Mouse (Mus musculus) forebrain, embryonic 14.5 days (tissue): Measurements from ENCODE around the gene Olfr433. TPM values are rescaled to one million over a fixed set of nuclear protein-coding genes. Genes with fewer than 3 reads are reported as not detected.
"Not testable (repeated sequence)": the region's sequence is repeated elsewhere in the genome, so short reads cannot be mapped to it uniquely, and the experiment has no call there.

Experiments
- ATAC-seq: fragments of 200-750 bp; cut with Nextera tagmentation; 2 replicates; pipeline ENCODE4 v1.8.0; 2017; ENCODE audit warnings: mild to moderate bottlenecking, moderate library complexity
- DNase-seq: peaks from one replicate; pipeline ENCODE4 v3.0.0-alpha.2; 2015; ENCODE audit warnings: low spot score
- H3K27ac ChIP-seq: fragments of 300-500 bp; sonication (generic); 2 replicates; pipeline ENCODE4 v1.5.1; 2014; ENCODE audit warnings: low read depth, mild to moderate bottlenecking, control low read depth, low read length, moderate library complexity
- H3K27me3 ChIP-seq: fragments of 300-500 bp; sonication (generic); replicated peaks from 2 replicates; pipeline ENCODE4 v1.6.1; 2014; ENCODE audit warnings: low read length, control low read depth, mixed read lengths; ENCODE audit not compliant: control insufficient read depth, insufficient read depth
- H3K36me3 ChIP-seq: fragments of 300-500 bp; sonication (generic); 2 replicates; pipeline ENCODE4 v1.6.1; 2014; ENCODE audit warnings: low read length, control low read depth; ENCODE audit not compliant: control insufficient read depth, insufficient read depth
- H3K4me1 ChIP-seq: fragments of 300-500 bp; sonication (generic); 2 replicates; pipeline ENCODE4 v1.6.1; 2014; ENCODE audit warnings: antibody characterized with exemption, low read length, control low read depth; ENCODE audit not compliant: control insufficient read depth, insufficient read depth
- H3K4me2 ChIP-seq: fragments of 300-500 bp; sonication (generic); 2 replicates; pipeline ENCODE4 v1.6.1; 2014; ENCODE audit warnings: mild to moderate bottlenecking, control low read depth, low read length
- H3K4me3 ChIP-seq: fragments of 300-500 bp; sonication (generic); 2 replicates; pipeline ENCODE4 v1.5.1; 2014; ENCODE audit warnings: low read depth, low read length, control low read depth
- H3K9ac ChIP-seq: fragments of 300-500 bp; sonication (generic); 2 replicates; pipeline ENCODE4 v1.6.1; 2014; ENCODE audit warnings: mild to moderate bottlenecking, low read length, control low read depth, moderate library complexity
- H3K9me3 ChIP-seq: fragments of 300-500 bp; sonication (generic); replicated peaks from 2 replicates; pipeline ENCODE4 v1.6.1; 2016; ENCODE audit warnings: low read length, control low read depth, mixed read lengths; ENCODE audit not compliant: control insufficient read depth
- WGBS: fragments of 180-500 bp; shearing (Covaris S2); extraction: QIAGEN DNeasy Blood & Tissue Kit; methylation state at CpG from one replicate; pipeline ENCODE4 v1.1.7; 2014; 5-methylcytosine and 5-hydroxymethylcytosine counted together
- polyA plus RNA-seq: library from polyadenylated mRNA; unstranded; fragments of >200 nt; fragmentation: Nextera tagmentation; extraction: Ambion mirVana; gene quantifications from 2 replicates; pipeline ENCODE4 v1.2.1, GENCODE M21; 2014

Olfr433 gene
- polyA plus RNA-seq, 1 experiment from 2014 or later = not detected

- Histone ChIP-seq H3K4me1 (no peaks in the 10 kb centered on the region), H3K27ac (no peak overlapping the region), H3K4me2 (no peak overlapping the region), H3K27me3 (no peaks in the 10 kb centered on the region), H3K36me3 (no peaks in the 10 kb centered on the region), H3K4me3 (no peak overlapping the region), H3K9me3 (no peaks in the 10 kb centered on the region), H3K9ac (no peak overlapping the region)
- DNase-seq (no peak), ATAC-seq (no peak)
- WGBS = 84% methylated on average over 2 of the region's 2 CpGs
These were observed 3.9 kb downstream of the Olfr433 start for GRCm38 (mm10) chr1:174044431-174044830.

GRCm38 (mm10) chr1:174048227-174048626 is 7.7 kb downstream of the Olfr433 start:
- not testable (repeated sequence) for H3K4me3 ChIP-seq, ATAC-seq, H3K9ac ChIP-seq, H3K27ac ChIP-seq, DNase-seq, H3K27me3 ChIP-seq, H3K4me2 ChIP-seq, H3K4me1 ChIP-seq, H3K36me3 ChIP-seq, H3K9me3 ChIP-seq
- WGBS = 92% methylated on average over 6 of the region's 6 CpGs

- H3K9me3 ChIP-seq = no peaks in the 10 kb centered on the region
- WGBS = 79% methylated on average over 2 of the region's 2 CpGs
- DNase-seq (no peak), ATAC-seq (no peak)
- no peak within 1 kb of the TSS for H3K4me2 ChIP-seq
- no peaks in the 10 kb centered on the region for H3K36me3 ChIP-seq
- H3K4me3 ChIP-seq = no peak within 1 kb of the TSS
- no peaks in the 10 kb centered on the region for H3K27me3 ChIP-seq
- H3K27ac ChIP-seq = no peak within 1 kb of the TSS
- H3K9ac ChIP-seq = no peak within 1 kb of the TSS
- H3K4me1 ChIP-seq = no peaks in the 10 kb centered on the region
These were observed 8.4 kb downstream of the Olfr433 start, which contains the start of gene Olfr432 for GRCm38 (mm10) chr1:174048893-174049292. Gene Olfr432, plus strand, starts transcription at chr1:174049205.

- not testable (repeated sequence) for H3K36me3 ChIP-seq, H3K9me3 ChIP-seq, H3K4me2 ChIP-seq, ATAC-seq, H3K27ac ChIP-seq, H3K4me1 ChIP-seq, H3K4me3 ChIP-seq, DNase-seq, H3K9ac ChIP-seq, H3K27me3 ChIP-seq
- 80% methylated on average over 4 of the region's 4 CpGs for WGBS
These were observed 8.9 kb downstream of the Olfr433 start for GRCm38 (mm10) chr1:174049357-174049756.

GRCm38 (mm10) chr1:174050532-174050931 is 10.0 kb downstream of the Olfr433 start:
- no peaks in the 10 kb centered on the region for H3K9me3 ChIP-seq
- H3K36me3 ChIP-seq = no peaks in the 10 kb centered on the region
- no peak overlapping the region for H3K27ac ChIP-seq
- no peaks in the 10 kb centered on the region for H3K4me1 ChIP-seq
- ATAC-seq = no peak
- no peak for DNase-seq
- H3K9ac ChIP-seq = no peak overlapping the region
- no peak overlapping the region for H3K4me3 ChIP-seq
- 94% methylated on average over 4 of the region's 4 CpGs for WGBS
- H3K27me3 ChIP-seq = no peaks in the 10 kb centered on the region
- H3K4me2 ChIP-seq = no peak overlapping the region

GRCm38 (mm10) chr1:174051515-174051914 is 11.0 kb downstream of the Olfr433 start:
- H3K9ac ChIP-seq = no peak overlapping the region
- H3K4me1 ChIP-seq = no peaks in the 10 kb centered on the region
- no peaks in the 10 kb centered on the region for H3K36me3 ChIP-seq
- H3K4me3 ChIP-seq = no peak overlapping the region
- H3K27me3 ChIP-seq = no peaks in the 10 kb centered on the region
- no peak overlapping the region for H3K27ac ChIP-seq
- ATAC-seq (no peak), DNase-seq (no peak)
- H3K4me2 ChIP-seq = no peak overlapping the region
- 92% methylated on average over 4 of the region's 4 CpGs for WGBS
- H3K9me3 ChIP-seq = no peaks in the 10 kb centered on the region

GRCm38 (mm10) chr1:174051931-174052536 is 11.5 kb downstream of the Olfr433 start:
- no peaks in the 10 kb centered on the region for H3K36me3 ChIP-seq
- no peak overlapping the region for H3K27ac ChIP-seq
- no peaks in the 10 kb centered on the region for H3K4me1 ChIP-seq
- H3K4me3 ChIP-seq = no peak overlapping the region
- WGBS = 85% methylated on average over 5 of the region's 5 CpGs
- no peak overlapping the region for H3K9ac ChIP-seq
- no peak for DNase-seq
- no peaks in the 10 kb centered on the region for H3K27me3 ChIP-seq
- H3K4me2 ChIP-seq = no peak overlapping the region
- no peaks in the 10 kb centered on the region for H3K9me3 ChIP-seq
- ATAC-seq = no peak

- Histone ChIP-seq H3K36me3 (no peaks in the 10 kb centered on the region), H3K4me3 (no peak overlapping the region), H3K9ac (no peak overlapping the region), H3K27ac (no peak overlapping the region), H3K4me2 (no peak overlapping the region), H3K27me3 (no peaks in the 10 kb centered on the region), H3K9me3 (no peaks in the 10 kb centered on the region), H3K4me1 (no peaks in the 10 kb centered on the region)
- WGBS = 92% methylated on average over 3 of the region's 3 CpGs
- ATAC-seq (no peak), DNase-seq (no peak)
These were observed 12.5 kb downstream of the Olfr433 start for GRCm38 (mm10) chr1:174052981-174053380.

GRCm38 (mm10) chr1:174055248-174055647 is 14.7 kb downstream of the Olfr433 start:
- H3K9ac ChIP-seq = no peak overlapping the region
- no peaks in the 10 kb centered on the region for H3K4me1 ChIP-seq

More at GRCm38 (mm10) chr1:174055248-174055647, 14.7 kb downstream of the Olfr433 start:
- Histone ChIP-seq H3K27ac (no peak overlapping the region), H3K36me3 (no peaks in the 10 kb centered on the region), H3K27me3 (no peaks in the 10 kb centered on the region), H3K9me3 (no peaks in the 10 kb centered on the region), H3K4me2 (no peak overlapping the region), H3K4me3 (no peak overlapping the region)
- WGBS = 80% methylated on average over 2 of the region's 2 CpGs
- DNase-seq (no peak), ATAC-seq (no peak)
